Mouse (Mus musculus) kidney, adult 8-10 months (tissue): Measurements from ENCODE around the gene Vps13d.

ENCODE experiments used
- DNase-seq, 2 experiments: peaks; one replicate each; pipeline ENCODE4 v3.0.0; 2022

The Vps13d gene

DNA sequence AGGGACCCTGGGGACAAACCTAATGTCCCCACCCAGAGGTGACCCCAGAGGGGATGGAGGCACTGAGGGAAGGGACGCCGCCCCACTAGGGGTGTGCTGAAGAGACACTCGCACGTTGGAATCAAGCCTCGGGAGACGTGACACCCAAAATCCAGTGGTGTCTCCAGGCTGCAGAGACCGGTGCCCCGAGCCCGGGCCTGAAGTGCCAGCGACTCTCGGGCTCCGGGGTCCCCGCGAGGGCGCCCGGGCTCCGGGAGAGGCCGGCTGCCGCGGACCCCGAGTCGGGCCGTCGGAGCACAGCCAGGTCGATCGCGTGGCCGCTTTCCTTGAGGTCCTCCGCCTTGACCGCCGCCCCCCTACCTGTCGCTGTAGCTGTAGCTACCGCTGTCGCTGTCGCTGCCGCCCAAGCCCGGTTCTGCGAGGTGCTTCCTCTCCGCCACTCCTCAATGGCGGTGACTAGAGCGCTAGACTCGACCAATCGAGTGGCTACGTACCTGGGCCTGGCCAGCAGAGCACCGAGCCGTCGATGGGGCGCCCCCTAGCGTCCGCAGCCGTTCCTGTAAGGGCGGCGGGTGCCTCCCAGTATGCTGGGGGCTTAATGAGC is at the start of gene Vps13d:
Gene Vps13d, minus strand, starts transcription at position 447 of the 604 bp plus-strand sequence.
- DNase-seq = peak; percentile 88 to 92

DNA sequence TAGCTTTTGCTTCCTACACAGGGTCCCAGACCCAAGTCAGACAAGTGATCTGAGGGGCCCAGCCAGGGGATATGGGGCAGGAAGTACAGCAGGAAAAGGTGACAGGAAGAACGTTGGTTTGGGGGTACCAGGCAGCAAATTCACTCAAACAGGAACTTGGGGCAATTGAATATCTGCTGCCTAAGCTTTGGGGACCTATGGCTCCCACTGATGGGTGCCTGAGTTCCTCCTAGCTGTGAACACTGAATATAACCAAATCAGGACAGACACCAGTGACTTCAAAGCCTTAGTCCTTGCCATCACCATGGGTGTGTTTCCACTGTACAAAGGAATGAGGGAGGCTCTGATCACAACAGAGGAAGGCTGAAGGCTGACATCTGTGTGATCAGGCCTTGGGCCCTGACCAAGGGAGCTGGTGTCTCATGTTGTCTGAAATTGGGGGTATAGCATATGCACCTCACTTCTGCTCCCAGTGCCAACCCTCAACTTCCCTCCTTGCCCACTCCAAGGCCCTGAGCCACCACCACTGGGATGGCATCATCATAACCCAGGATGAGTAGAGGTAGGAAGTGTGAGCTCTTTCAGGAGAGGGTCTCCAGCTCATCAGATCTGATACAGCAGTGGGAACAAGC is 48.0 kb upstream of the Vps13d start:
- DNase-seq = no peak

DNA sequence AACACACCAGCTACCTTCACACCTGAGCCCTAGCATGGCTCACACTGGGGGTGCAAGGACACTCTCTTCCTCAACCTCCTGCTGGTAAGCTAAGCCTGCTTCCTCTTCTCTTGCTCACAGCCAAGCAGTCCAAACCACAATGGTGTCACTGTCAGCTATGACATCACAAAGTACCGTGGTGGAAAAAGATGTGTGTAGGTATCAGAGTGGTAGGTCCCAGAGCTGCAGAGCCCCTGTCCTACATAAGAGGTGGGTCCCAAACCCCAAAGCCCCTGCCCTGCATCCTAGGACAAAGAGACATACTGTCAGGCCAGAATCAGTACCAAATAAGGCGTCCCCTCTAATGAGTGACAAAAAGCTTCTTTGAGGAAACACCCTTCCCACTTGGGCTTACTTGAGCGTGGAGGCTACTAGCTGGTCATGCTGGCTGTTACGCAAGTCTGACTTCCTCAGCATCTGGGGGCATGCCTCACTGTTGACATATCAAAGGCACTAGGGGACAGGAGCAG is 46.0 kb upstream of the Vps13d start:
- DNase-seq = peak in 1 of 2 experiments; percentile 32

DNA sequence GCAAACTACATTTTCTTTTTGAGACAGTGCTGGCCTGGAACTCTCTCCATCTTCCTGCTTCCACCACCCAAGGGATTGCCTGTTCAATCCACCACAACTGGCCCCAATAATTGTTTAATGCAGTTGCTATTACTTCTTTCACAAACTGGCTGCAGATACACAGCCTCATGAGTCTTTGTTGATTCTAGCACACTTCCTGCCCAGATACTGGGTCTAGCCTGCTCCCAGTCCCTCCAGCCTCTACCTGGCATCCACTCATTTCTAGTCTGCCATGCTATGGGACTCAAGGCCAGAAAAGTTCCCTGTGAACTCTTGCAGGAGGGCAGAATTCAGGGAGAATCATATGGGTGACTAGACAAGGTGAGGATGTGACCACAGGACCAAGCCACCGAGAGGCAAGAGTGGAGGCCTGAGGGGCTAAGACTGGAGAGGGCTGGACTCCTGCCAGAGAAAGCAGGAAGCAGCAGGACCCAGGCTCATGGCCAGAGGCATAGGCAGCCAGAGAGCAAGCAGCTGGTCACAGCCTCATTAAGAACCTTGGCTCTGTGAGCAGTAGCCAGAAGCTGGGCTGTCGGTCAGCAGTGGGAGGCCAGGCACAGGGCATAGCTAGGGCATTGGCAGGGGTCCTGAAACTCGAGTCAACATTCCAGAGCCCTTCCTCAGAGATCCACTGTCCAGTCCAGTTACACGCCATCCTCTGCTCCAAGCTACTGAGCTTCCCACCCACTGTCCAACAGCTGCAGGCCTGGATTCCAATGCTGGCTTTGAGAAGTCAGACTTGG is 44.4 kb upstream of the Vps13d start:
- DNase-seq = peak; percentile 45 to 72

DNA sequence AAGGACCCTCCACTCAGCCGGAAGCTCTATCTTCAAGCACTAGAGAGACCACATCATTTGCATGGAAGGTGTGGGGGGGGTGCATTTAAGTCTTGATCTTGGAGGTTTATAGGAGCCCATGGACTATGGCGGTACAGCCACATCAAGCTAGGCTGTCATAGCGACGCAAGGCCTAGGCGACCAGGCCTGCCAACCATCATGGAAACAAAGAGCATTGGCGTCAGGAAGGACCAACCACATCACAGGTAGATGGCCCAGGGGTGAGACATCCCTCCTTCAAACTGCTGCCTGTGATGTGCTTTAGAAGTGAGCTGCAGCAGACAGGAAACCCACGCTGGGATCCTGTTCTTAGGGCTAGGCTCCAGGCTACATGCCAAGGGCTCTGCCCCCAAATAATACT is 41.2 kb upstream of the Vps13d start:
- DNase-seq = no peak

DNA sequence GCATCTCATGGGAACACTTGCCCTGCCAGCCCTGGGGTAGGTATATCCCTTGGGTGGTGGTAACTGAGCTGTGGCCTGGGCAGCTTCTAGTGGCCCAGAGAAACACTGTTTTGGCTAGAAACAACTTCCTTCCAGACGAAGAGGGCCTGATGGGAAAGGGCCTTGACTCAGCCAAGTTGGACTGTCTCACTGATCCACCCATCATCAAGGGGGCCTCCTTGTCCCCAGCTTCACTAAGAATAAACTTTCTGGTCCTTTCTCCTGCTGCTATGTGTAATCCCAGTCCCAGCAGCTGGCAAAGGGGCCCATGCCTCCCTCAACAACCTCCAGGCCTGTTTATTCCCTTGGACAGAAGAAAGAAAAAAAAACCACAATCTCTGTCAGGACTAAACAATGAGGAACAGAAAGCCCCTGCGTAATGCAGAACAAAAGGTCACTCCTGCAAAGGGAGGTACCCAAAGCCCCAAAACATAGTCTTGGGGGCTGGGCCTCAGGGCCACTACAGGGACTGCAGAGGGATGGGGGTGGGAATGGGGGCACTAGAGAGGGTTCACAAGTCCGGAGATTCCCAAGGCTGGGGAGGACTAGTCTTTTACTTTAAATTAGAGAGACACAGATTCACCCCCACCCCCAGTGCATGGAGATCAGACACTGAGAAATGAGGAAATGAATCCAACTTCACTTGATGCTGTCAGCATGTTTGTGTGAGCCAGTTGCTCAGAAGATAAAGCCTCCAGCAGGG is 38.9 kb upstream of the Vps13d start:
- no peak for DNase-seq

DNA sequence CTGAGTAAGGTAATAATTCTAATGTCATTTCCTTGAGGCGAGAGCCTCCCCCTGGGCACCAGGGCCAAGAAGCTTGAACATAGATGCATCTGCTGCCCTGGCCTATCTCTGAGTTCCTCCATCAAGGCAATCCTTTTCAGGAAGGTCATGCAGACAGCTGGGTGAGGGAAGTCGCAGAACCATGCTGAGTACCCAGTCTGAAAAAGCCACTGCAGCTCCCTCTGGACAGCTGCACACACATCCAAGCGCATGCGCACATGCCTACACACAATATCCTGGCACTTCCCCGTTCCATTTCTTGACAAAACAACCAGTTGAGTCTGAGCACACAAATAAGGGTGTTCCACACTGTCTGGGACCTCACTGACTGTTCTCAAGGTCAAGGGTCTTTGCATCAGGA is 36.9 kb upstream of the Vps13d start:
- DNase-seq = no peak

DNA sequence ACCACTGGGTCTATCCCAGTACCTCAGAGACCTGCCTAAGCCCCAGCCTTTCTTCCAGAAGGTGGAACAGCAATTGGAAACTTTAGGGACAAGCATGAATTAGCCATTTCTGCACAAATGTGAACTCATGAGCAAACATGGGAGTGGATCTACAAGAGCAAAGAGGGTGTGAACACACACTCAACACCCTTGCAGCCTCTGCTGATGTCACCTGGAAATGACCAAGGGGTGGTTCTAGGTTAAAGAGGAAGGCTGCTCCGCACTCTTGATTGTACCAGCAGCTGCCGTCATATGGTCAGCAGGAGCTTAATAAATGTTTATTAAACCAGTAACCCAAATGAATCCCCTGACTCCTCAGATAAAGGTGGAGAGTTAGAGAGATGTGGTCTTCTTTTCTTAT is 35.8 kb upstream of the Vps13d start:
- DNase-seq = no peak

DNA sequence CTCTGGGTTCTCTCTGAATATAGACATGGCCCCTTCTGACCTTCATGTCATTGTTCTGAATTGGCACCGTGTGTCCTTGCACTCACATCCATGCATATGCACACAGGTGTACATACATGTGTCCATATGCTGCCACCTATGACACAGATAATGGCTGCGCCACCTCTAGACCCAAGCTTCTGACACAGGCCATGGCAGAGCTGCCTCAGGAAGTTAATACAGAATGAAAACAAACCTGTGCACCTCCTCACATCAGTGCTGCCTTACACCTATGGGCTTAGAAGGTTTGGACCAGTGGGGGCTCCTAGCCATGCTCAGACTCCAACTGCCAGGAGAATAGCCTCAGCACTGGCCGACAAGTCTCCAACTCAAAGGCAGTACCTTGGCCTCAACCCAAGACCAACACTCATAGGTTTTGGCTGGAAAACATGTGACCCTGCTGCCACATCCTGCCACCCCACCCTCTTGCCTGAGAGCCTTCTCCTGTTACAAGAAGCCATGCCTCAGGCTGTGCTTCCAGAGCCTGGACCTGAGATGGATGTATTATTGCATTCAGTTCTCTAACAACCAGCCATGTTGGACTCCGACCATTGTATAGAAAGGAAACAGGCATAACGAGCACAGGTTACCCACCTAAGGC is 34.8 kb upstream of the Vps13d start:
- no peak for DNase-seq

DNA sequence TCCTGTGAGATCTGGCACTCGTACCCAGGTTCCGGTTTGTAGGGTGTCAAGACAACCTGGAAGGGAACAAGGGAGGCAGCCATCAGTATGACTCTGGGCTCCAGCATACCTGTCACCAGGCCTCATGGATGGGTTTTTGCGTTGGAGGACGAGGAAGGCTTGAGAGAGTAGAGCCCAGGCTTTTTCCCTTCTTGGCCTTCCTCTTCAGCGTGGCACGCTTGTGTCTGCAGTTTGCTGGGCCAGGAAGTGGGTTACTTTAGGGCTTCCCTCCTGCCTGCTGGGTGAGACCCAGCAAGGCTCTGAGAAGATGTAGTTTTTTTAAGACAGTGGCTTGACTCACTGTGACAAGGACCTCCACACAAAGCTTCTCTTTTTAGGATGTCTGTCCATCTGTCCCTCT is 34.2 kb upstream of the Vps13d start:
- DNase-seq = no peak

DNA sequence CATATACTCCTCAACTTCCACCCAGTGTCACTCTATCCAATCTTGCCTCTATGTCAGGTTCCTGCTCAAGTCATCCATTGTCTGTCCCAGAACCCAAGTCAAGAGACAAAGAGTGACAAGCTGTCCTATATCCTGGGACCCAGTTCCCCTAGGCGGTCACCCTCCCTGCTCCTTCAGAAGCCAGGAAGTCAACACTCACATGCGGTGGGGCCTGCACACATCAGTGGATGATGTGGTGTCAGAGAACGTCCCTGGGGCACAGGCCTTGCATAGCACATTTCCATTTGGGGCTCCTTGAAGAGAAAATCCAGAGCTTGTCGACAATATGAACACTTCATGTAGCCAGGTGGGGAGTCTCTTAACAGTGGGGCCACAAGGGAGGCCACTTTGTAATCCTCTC is 29.8 kb upstream of the Vps13d start:
- no peak for DNase-seq

DNA sequence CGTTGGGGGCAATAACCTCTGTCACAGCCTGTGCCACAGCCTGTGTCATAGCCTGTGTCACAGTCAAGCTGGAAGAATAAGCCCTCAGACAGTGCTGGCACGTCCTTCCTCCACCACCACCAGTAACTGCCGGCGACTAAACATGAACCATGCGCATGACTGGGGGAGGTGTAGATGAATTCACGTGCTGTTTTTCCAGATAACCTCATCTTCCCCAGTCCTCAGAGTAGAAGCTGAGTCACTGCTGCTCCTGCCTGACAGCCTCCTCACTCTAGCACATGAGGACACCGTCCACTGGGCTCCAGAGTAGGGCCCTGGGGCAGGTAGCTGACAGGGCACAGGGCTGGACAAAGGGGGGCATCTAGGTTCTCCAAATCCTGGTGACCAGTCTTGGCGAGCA is 27.3 kb upstream of the Vps13d start:
- no peak for DNase-seq

DNA sequence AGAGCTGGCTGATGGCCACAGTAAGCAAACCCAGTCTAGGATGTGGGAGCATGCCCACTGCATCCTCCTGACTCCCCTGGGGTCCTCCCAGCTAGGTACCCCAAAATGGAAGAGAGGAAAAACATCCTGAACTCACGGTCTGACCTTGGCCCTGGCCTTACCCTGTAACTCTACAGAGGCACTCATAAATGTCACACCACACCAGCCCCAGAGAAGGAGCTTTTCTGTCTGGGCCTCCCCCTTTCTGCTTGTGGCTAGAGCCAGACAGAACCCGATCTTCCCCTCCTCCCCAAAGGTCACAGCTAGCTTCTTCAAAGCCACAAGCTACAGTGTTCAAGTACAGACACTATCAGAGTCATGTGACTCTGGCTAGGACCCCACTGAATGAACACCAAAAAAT is 26.6 kb upstream of the Vps13d start:
- no peak for DNase-seq

DNA sequence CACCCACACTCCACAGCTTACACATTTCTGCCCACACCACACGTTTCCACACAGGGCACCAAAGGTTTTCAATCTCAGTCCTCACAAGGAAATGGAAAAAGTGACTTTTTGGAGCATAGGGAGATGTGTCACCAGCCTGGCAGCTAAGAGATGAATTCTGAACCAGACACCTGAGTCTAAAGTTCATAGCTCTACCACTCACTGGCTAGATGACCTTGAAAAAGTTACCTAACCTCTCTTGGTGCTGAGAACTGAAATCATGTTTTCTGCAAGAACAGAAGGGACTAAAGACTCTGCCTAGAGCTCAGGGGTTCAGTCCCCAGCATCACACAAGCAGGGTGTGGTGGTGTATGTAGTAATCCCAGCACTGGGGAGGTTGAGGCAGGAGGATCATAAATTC is 25.2 kb upstream of the Vps13d start:
- no peak for DNase-seq

DNA sequence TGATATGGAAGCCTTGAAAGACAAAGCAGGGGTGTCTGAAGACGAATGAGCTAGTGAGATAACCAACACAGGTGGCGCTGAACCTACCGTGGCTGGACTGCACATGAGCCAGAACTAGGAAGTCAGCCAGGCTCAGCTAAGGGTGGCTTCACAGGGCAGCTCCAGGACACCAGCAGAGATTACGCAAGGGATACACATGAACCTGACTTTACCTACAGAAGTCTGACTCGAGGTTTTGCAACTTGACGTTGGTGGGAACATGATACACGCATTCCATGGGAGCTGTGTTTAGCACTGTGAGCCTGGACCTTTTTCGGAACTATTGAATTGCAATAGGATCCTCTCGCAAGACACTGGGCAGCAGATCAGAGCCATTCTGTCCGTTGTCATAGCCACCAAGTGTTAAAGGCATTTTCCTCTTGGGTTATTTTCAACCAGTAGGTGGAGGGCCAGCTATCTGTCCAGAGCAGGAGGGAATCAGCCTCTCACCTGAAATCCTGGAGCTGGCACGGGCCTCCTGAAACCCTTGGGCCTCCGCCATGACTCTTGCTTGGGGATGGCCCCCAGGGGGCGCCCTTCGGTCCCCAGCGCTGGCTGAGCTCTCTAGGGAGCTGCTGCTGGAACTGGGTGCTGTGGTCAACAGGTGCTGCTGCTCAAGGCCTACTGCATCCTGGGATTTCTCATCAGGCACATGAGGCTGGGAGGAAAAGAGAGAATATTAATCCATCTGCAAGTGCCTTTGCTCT is 24.6 kb upstream of the Vps13d start:
- peak in 1 of 2 experiments; percentile 26 for DNase-seq

DNA sequence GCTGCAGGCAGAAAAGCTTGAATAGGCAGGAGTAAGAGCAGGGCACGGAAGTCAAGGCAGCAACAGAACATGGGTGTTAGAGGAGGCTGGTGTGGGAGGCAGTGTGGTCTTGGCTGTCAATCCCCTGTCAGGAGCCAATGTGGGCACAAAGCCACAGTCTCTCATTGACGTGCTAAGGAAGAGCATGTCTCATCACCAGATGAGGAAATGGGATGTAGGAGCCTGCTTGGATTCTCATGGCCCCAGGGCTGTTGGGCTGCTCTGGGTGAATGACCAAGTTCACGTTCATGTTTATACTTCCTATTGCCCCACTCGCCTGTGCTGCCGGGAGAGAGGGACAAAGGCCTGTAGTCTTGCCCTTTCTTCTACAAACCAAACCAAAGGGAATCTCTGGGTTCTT is 23.0 kb upstream of the Vps13d start:
- no peak for DNase-seq

DNA sequence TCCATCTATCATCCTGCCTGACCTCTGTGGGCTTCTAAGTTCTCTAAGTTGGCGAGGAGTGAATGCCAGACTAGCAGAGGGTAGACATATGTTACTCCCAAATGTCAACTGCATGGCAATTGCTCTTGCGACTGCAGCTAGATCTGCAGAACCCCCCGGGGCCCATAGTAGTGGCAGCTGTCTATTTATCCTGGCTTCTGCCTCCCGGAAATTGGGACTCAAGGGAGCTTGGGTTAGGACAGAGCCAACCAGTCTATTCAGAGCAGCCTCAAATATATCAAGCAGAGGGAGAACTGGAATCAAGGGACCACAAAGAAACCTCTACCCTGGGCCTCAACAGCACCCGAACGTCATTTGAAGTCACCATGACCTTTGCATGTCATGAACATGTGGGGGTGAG is 22.2 kb upstream of the Vps13d start:
- no peak for DNase-seq

DNA sequence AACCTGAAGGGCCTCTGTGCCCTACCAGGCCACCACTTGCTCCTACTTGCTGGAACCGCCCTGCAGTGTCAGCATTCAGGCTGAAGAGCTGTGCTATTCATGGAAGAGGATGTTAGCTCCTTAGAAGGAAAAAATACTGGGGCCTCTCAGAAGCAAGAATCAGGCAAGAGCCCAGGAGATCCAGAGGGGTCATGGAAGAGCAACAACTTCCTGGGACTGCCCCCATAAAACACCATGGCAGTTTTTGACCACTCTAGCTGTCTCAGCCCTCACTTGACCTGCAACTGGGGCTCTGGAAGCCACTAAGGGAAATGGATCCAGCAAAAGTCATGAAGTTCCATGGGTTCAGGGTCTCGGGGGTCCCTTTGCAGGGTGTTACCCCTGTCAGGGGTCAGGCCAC is 20.6 kb upstream of the Vps13d start:
- no peak for DNase-seq

DNA sequence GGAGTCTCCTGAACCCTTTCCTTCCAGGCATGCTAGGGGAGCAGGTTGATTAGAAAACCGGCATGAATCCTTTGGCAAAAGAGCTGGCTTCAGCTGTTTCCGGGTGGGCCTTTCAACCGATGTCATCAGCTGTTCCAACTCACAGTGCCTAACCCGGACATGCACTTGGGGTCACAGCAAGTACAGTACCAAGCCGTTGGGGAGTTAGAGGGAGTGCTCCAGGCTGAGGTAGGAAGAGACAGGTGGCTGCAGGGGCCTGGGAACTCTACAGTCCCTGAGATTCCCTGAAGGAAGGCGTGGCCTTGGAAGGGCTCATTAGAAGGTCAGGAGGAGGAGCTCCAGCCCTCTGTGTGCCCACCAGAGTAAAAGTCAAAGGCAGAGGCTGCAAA is 20.0 kb upstream of the Vps13d start:
- DNase-seq = no peak

DNA sequence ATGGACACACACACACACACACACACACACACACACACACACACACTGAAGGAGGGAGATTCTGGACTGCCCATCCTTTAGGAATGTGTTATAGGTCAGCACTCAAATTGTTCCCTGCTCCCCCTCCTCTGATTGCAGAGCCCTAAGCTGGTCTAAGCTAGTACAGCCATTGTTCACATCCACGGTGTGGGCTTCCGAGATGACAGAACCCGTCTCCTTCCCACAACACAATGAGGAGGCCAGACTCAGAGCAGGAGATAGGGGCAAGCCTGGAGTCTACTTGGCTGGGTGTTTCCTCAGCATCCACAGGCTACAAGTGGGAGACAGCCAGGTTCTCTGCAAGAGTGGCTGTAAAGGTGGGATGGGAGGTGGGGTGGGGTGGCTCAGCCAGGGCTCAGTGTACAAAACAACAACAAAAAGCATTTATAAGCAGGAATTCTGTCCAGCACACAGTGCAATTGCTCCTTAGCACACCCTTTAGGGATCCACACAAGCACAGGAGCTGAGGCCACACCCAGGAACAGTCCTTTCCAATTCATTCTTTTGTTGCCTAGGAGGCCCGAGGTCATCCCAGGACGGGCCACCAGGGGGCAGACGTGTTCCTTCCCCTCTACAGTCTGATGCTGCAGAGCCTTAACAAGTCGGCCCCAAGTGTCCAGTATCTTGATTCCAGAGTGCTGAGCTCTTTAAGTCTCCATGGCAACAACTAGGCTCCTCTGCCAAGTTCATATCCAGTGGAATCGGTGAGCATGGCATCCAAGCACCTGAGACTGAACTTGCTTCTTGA is 19.4 kb upstream of the Vps13d start:
- DNase-seq = peak; percentile 80 to 94

DNA sequence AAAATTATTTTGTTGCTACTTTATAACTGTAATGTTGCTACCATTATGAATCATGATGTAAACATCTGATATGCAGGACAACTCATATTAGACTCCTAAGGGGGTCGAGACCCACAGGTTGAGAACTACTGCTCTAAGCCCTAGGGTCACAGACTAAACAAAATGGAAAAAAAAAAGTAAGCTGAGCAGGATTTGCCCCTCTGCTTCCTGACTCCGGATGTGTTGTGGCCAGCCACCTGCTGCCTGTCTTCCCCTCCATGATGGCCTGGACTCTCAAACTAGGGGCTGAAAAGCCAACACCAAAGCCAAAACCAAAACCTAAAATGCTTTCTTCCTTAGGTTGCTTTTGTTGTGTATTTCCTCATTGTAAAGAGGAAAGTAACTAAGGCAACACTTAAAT is 16.3 kb upstream of the Vps13d start:
- DNase-seq = no peak
